Mouse (Mus musculus): ENCODE results near the gene Zfp770. TPM values are rescaled to one million over a fixed set of nuclear protein-coding genes. Genes with fewer than 3 reads are reported as not detected.

Gene Zfp770
- polyA plus RNA-seq (2015; fragmentation: Nextera tagmentation; extraction: Ambion mirVana): 7.8 and 8.5 TPM in 2 replicates

GRCm38 (mm10) chr2:114200932-114201559, at the start of gene Zfp770:
TSS of gene Zfp770 (minus strand) at chr2:114201469.

GRCm38 (mm10) chr2:114186924-114187323, 14.3 kb downstream of the Zfp770 start, which contains the start of gene Aqr:
TSS of gene Aqr (minus strand) at chr2:114187024.

Small RNA genes within 50 kb of the gene (microRNA-seq; reads per million reads assigned to microRNA genes)
- not detected for gene Mir7002

Other genes starting within 250 kb of the Zfp770 start
- gene Gjd2, start 187.8 kb downstream of the Zfp770 start, polyA plus RNA-seq (2015; fragmentation: Nextera tagmentation; extraction: Ambion mirVana): 18.0 and 18.1 TPM in 2 replicates
- 2.7 and 2.9 TPM in 2 replicates for gene Actc1, start 147.9 kb downstream of the Zfp770 start, polyA plus RNA-seq (2015; fragmentation: Nextera tagmentation; extraction: Ambion mirVana)
- gene Aqr, start 14.4 kb downstream of the Zfp770 start, polyA plus RNA-seq (2015; fragmentation: Nextera tagmentation; extraction: Ambion mirVana): 29.4 and 29.6 TPM in 2 replicates

All from neural tube, postnatal 0 days (tissue).